Mouse (Mus musculus): Measurements from ENCODE around the gene Bach2. TPM values are rescaled to one million over a fixed set of nuclear protein-coding genes. Genes with fewer than 3 reads are reported as not detected.

Gene Bach2
- total RNA-seq, 1 experiment from 2014 or later = 8.9 TPM

DNA sequence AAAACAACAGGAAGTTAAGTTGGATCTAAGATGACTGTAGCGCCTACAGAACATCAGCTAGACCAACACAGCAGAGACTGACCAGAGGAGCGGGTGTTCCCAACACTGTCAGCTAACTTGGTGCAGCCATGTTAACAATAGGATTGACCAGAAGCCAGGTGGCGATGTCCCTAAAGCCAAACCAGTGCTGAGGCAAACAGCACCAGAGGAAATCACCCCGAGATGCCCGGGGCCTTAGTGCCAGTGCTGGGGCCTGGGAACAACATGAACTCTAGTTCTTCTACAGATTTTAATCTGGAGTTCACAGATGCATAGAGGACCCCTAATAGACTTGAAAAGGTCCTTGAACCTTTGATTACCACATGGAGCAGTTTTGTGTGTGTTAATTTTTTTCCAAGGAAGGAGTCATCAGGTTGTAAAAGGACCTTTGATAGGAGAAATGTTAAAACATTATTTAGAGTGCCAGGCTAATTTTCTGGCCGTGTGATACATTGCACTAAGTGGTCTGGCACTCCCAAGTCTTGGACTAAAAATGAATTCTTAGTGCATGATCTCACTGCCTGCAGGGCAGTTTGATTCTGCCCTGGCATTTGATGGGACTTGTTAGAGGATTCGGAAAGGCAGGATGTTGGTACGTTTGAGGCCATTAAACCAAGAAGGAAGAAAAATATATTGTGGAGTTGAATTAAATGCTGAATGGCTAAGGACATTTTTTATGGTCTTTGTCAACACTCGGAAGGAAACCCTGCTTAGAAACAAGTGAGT, 170.7 kb downstream of the Bach2 start:
- ATAC-seq (replicated peaks; ENCODE audit: low read depth, poor library complexity, severe bottlenecking) = no peak

- ATAC-seq (replicated peaks; ENCODE audit: low read depth, poor library complexity, severe bottlenecking) = peak; percentile 53
These were observed 174.5 kb downstream of the Bach2 start for GRCm38 (mm10) chr4:32413063-32413462.

DNA sequence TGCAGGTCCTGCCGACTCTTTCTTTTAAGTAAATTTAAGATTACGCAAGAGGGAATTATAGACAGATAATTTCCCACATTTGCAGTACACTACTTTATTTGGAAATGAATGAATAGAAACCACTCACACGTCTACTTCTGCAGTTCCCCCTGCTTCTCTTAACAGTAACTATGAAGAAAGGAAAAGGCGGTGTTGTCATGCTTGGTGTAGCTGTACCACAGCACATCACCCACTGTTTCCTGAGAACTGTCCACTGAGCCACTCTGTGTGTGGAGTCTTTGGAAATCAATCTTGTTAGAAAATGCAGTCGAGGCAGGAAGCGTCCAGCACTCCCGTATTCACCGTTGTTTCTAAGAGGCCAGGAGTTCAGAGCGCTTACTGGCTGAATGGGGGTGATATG, 174.9 kb downstream of the Bach2 start:
- peak; percentile 61; the same call in 1 of the 2 replicates for ATAC-seq (replicated peaks; ENCODE audit: low read depth, poor library complexity, severe bottlenecking)

- no peak for ATAC-seq (replicated peaks; ENCODE audit: low read depth, poor library complexity, severe bottlenecking)
These were observed 176.4 kb downstream of the Bach2 start for GRCm38 (mm10) chr4:32414959-32415358.

DNA sequence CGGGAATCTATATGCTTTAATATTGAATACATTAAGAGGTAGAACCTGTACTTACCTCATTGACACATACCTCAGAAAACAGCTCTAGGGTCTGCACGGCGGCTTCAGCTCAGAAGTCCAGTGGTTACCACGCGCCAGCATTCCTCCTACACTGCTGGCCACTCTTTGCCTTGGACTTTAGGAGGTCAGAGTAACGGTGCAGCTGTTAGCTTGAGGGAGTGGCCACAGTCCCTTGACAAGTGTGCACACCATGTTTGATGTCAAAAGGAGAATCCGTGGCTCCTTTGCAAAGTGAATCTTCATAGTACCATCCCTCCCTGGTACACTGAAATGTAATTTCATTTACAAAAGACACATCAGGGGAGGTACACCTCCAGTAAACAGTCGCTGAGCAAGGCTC, 179.3 kb downstream of the Bach2 start:
- ATAC-seq (replicated peaks; ENCODE audit: low read depth, poor library complexity, severe bottlenecking) = no peak

DNA sequence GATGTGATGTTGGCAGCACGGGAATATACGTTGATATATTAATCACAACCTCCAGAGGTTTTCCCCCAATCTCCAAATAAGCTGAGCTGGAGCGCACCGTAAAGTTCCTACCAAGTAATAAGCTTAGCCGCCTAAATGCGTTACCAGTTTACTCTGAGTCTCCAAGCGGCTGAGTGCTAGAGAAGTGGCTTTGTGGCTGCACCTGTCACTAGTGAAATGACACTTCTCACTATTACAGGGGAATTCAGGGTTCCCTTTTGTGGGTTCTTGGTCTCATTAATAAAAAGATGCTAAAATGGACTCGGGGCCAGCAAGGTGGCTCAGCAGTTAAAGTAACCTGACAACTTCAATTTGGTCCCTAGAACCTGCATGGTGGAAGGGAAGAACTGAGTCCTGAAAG, 183.0 kb downstream of the Bach2 start:
- ATAC-seq (replicated peaks; ENCODE audit: low read depth, poor library complexity, severe bottlenecking) = no peak

- ATAC-seq (replicated peaks; ENCODE audit: low read depth, poor library complexity, severe bottlenecking) = no peak
These were observed 183.8 kb downstream of the Bach2 start for GRCm38 (mm10) chr4:32422427-32422826.

DNA sequence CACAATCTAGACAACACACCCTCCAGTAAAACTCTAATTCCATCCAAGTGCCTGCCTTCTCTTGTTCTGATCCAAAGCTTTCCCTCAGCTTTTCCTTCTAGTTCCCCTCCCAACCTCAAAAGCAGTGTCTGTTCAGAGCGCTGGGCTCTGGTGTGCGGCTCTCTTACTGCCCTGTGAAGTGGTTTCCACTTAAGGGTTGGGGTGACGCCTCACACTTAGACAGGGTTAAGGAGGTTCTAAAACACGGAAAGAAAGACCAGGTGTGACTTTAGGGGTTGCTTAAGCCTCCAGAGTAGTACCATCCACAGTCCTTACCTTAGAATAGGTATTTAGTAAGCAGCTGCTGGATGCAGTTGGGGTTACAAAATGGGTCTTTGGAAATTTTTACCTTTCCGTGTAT, 185.1 kb downstream of the Bach2 start:
- ATAC-seq (replicated peaks; ENCODE audit: low read depth, poor library complexity, severe bottlenecking) = no peak

DNA sequence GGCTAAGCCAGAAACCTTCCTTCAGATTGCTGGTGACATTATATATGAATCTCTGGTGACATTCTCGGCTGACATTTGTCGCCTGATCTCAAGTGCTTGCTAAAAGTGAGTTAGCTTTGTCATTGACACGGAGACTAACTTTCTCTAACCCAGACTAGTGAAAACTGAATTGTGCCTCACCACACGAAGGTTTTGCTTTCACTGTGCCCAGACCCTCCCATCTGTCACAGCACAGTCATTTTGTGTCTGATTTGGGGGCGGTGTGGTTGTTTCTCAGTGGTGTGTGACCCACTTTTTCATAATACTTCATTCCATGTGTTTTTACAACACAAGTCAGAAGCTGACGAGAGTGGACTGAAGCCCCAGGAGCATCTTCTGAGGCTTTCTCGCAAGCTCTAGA, 185.8 kb downstream of the Bach2 start:
- no peak for ATAC-seq (replicated peaks; ENCODE audit: low read depth, poor library complexity, severe bottlenecking)

GRCm38 (mm10) chr4:32425060-32425459, 186.5 kb downstream of the Bach2 start:
- ATAC-seq (replicated peaks; ENCODE audit: low read depth, poor library complexity, severe bottlenecking) = no peak

- ATAC-seq (replicated peaks; ENCODE audit: low read depth, poor library complexity, severe bottlenecking) = no peak
These were observed 187.0 kb downstream of the Bach2 start for GRCm38 (mm10) chr4:32425641-32426040.

DNA sequence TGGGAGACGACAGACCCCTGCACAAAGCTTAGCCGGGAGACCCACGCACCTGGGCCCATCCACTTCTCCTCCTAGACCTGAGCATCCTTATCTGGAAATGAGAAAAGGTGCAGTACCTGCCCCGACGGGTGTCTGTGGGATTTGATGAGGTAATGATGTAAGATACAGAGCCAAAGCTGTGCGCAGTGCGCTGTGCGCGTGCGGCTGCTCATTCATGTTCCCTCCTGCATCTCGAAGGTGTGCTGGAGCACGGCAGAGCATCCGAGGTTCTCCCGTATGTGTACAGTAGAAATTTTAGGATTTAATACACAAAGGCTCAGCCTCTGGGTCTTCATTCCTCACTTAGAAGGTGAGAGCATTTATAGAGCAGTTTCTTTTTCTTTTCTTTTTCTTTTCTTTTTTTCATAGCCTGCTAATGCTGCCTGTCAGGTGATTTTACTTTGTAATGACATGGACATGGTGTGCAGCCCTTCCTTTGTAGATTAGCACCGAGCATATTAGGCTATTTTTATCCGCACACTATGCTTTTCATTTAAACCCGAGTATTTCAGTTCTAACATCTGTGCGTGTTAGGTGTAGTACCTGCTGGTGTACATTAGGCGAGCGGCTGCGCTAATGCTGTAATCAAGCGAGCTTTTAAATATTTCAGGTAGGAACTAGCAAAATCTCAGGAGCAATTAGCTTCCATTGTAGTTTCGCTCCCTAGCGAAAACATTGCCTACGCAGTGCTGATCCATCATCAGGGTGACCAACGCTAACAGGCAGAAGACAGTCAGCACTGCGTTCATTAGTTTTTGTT, 188.4 kb downstream of the Bach2 start:
- no peak for ATAC-seq (replicated peaks; ENCODE audit: low read depth, poor library complexity, severe bottlenecking)

- ATAC-seq (replicated peaks; ENCODE audit: low read depth, poor library complexity, severe bottlenecking) = no peak
These were observed 190.1 kb downstream of the Bach2 start for GRCm38 (mm10) chr4:32428738-32429137.

DNA sequence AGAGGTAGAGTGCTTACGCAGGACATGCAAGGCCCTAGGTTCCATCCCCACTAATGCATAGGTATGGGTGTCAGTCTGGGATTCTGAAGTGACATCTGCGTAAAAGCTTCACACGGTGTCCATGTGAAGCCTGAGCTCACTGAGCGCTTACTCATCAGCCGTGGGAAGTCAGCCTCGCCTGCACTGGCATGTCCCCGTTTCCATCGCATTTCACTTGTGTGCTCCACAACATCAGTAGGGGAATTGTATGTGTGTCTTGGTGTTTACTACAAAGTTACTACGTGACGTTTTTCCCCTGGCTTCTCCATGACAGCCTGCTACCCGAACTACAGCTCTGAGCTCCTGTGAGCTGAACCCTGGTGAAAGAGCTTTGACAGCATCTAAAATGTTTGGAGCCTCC, 191.5 kb downstream of the Bach2 start:
- no peak for ATAC-seq (replicated peaks; ENCODE audit: low read depth, poor library complexity, severe bottlenecking)

- ATAC-seq (replicated peaks; ENCODE audit: low read depth, poor library complexity, severe bottlenecking) = no peak
These were observed 192.4 kb downstream of the Bach2 start for GRCm38 (mm10) chr4:32430981-32431380.

- ATAC-seq (replicated peaks; ENCODE audit: low read depth, poor library complexity, severe bottlenecking) = no peak
These were observed 193.7 kb downstream of the Bach2 start for GRCm38 (mm10) chr4:32432271-32432781.

- no peak for ATAC-seq (replicated peaks; ENCODE audit: low read depth, poor library complexity, severe bottlenecking)
These were observed 194.3 kb downstream of the Bach2 start for GRCm38 (mm10) chr4:32432945-32433344.

DNA sequence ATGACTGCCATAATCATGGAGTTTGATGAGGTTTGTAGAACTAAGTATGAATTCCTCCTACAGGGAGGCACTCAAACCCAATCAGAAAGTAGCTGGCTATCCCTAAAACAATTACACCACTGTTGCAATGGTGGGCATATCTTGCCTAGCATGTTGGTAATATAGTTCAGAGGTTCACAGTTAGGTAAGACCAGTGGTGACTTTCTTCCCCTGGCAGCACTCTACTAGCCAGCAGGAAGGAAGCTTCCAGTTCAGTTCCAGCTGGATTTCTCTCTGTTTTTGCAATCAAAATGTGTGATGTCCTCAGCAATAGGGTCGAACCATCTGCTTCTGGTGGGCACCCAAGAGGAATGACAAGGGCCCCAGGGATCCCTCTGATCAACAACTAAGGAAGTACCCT, 196.0 kb downstream of the Bach2 start:
- no peak for ATAC-seq (replicated peaks; ENCODE audit: low read depth, poor library complexity, severe bottlenecking)

GRCm38 (mm10) chr4:32439974-32440739, 201.6 kb downstream of the Bach2 start:
- no peak for ATAC-seq (replicated peaks; ENCODE audit: low read depth, poor library complexity, severe bottlenecking)

DNA sequence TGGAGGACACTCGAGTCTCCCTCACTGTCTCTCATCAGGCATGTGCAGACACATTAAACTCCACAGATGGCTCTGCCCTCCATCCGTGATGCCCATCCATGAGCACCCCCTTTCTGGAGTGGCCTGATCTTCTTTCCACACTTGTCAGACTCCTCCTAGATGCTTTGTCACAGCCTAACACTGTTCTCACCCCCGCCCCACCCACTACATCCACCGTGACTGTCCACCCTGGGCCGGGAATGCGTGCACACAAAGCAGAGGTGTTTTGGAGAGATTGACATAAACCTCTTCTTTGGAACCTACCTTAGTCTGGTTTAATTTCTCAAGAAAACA, 202.1 kb downstream of the Bach2 start:
- no peak for ATAC-seq (replicated peaks; ENCODE audit: low read depth, poor library complexity, severe bottlenecking)
